Mouse (Mus musculus): ENCODE results near the gene Synm.

Synm gene

GRCm38 (mm10) chr7:67699301-67699700, 60.2 kb downstream of the Synm start:
- no peak for DNase-seq (ENCODE audit: low spot score in 2 of 2)

- DNase-seq (ENCODE audit: low spot score in 2 of 2): no peak
These were observed 61.5 kb downstream of the Synm start for GRCm38 (mm10) chr7:67697892-67698630.

GRCm38 (mm10) chr7:67695906-67696305, 63.6 kb downstream of the Synm start:
- no peak for DNase-seq (ENCODE audit: low spot score in 2 of 2)

GRCm38 (mm10) chr7:67692791-67693538, 66.6 kb downstream of the Synm start:
- DNase-seq (ENCODE audit: low spot score in 2 of 2): no peak

- DNase-seq (ENCODE audit: low spot score in 2 of 2): no peak
These were observed 67.4 kb downstream of the Synm start for GRCm38 (mm10) chr7:67692141-67692540.

- DNase-seq (ENCODE audit: low spot score in 2 of 2): no peak
These were observed 68.5 kb downstream of the Synm start for GRCm38 (mm10) chr7:67691036-67691435.

GRCm38 (mm10) chr7:67689793-67690192, 69.7 kb downstream of the Synm start:
- no peak for DNase-seq (ENCODE audit: low spot score in 2 of 2)

- no peak for DNase-seq (ENCODE audit: low spot score in 2 of 2)
These were observed 71.3 kb downstream of the Synm start for GRCm38 (mm10) chr7:67688281-67688680.

- no peak for DNase-seq (ENCODE audit: low spot score in 2 of 2)
These were observed 73.0 kb downstream of the Synm start for GRCm38 (mm10) chr7:67686545-67686944.

GRCm38 (mm10) chr7:67683006-67683405, 76.5 kb downstream of the Synm start:
- no peak for DNase-seq (ENCODE audit: low spot score in 2 of 2)

GRCm38 (mm10) chr7:67681078-67681477, 78.5 kb downstream of the Synm start:
- DNase-seq (ENCODE audit: low spot score in 2 of 2): no peak
